ENCODE assay signal across 15 mouse cellular contexts in the genomic region with DNA sequence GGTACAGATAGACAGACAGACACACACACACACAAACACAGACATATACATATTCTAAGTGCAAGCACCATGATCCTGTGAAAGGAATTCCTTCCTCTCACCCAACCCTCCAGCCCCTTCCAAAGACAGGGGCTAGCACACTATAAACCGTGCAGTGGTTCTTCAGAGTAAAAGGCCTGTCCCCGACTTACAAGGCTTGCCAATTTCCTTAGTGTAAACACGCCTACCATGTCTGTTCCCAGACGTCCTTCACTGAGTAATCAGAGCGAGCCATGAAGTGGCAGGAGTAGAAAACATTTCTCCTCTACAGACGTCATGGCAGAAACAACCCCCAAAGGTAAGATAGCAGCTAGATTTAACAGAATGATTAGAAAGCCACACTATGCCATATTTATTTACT.
"Had no signal": no experiment of that assay in that cellular context is flagged by ENCODE, and none has a peak within 500 bp of the region (broad histone marks: within the 10 kb centered on the region; RNA-seq: fewer than 3 reads in every experiment).

No protein-coding gene starts in this region.

- ATAC-seq: liver, embryonic 12.5 days; midbrain, embryonic 13.5 days; midbrain, embryonic 15.5 days had no signal

- DNase-seq: right cerebral cortex, postnatal 14 days; thymus, adult 2 months; thymus, postnatal 25 days; thymus, postnatal 4 days had no signal

- H3K4me3 ChIP-seq: limb, embryonic 15.5 days; liver, embryonic 12.5 days; megakaryocyte, embryonic 14.5 days; midbrain, embryonic 13.5 days; midbrain, embryonic 15.5 days; neural tube, embryonic 12.5 days; stomach, embryonic 15.5 days had no signal

- H3K9me3 ChIP-seq: limb, embryonic 15.5 days; liver, embryonic 12.5 days; midbrain, embryonic 13.5 days; midbrain, embryonic 15.5 days; neural tube, embryonic 12.5 days; stomach, embryonic 15.5 days had no signal

- H3K4me2 ChIP-seq: limb, embryonic 15.5 days; liver, embryonic 12.5 days; midbrain, embryonic 11.5 days; midbrain, embryonic 13.5 days; midbrain, embryonic 15.5 days; neural tube, embryonic 12.5 days; stomach, embryonic 15.5 days had no signal

- H3K36me3 ChIP-seq: limb, embryonic 15.5 days; liver, embryonic 12.5 days; midbrain, embryonic 13.5 days; midbrain, embryonic 15.5 days; neural tube, embryonic 12.5 days; stomach, embryonic 15.5 days had no signal

- H3K9ac ChIP-seq: limb, embryonic 15.5 days; liver, embryonic 12.5 days; liver, embryonic 14.5 days; midbrain, embryonic 13.5 days; midbrain, embryonic 15.5 days; neural tube, embryonic 12.5 days; stomach, embryonic 15.5 days had no signal

- H3K27ac ChIP-seq: limb, embryonic 15.5 days; liver, embryonic 12.5 days; liver, embryonic 14.5 days; macrophage; midbrain, embryonic 13.5 days; midbrain, embryonic 15.5 days; neural tube, embryonic 12.5 days; stomach, embryonic 15.5 days; stomach, postnatal 0 days had no signal

- H3K4me1 ChIP-seq: megakaryocyte, embryonic 14.5 days; midbrain, embryonic 13.5 days; midbrain, embryonic 15.5 days had no signal

- H3K27me3 ChIP-seq: midbrain, embryonic 13.5 days; midbrain, embryonic 15.5 days; neural tube, embryonic 12.5 days had no signal
